Mouse (Mus musculus) adrenal gland (tissue): ENCODE results near the gene Cd244a.

Experiments
- intact Hi-C: fragments of 180-260 bp; cut with DNase I; formaldehyde crosslinking; loops from one replicate; pipeline ENCODE4 v1.15.1; 2025
- microRNA-seq, 2 experiments: library from miRNA; unstranded; fragments of <30 nt; microRNA quantifications; one replicate each; pipeline ENCODE4; 2019

Cd244a gene

DNA sequence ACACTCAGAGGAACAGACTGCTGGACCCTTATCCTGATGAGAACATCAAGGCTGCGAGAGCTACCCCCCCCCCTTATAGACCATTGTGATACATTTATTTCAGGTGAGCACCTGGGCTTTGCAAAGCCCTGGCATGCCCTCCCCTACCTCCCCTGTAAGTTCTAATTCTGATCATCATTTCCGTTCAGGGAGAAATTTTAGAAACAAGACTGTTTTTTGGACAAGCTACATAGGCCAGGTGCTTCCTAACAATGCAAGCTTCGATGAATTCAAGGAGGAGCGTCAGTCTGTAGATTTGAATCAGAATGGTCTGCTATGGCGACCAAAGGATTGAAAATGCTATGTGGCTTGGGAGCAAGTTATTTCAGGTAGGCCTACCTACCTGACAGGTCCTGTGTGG, 88.7 kb downstream of the Cd244a start:
- intact Hi-C loops = no loop called here

DNA sequence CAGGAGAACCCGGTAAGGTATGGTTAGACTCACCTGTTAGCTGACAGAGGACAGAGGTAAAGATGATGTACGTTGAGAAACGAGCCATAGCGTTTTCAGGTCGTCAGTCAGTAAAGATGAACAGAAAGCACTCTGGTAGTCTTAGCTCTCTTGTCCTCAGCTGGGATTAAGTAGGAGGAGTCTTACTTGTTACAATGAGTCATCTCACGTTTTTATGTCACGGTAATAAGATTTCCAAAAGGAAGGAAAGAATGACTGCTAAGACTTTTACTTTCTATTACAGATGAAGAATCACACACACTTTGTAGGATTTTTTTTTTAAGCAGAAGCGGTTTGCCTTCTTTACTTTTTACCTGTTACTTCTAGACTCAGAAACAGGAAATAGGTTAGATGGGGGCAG, 89.8 kb downstream of the Cd244a start:
- intact Hi-C loops = no loop called here

DNA sequence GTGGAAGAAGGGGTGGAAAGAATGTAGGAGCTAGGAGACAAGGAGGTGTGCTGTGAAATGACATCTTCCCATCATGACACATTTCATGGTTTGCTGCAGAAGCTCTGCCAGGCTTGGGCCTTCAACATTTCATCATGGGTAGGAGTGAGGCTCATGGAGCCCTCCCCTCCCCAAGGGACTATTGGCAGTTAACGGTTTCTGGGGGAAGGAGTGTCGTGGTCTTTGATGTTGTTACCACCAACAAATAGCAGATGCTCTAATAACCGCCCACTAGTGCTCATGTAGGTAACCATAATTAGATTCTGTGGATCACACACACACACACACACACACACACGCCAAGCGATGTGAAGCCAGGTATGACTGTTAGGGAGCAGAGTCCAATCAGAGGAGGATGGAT, 93.7 kb downstream of the Cd244a start, which contains the start of gene Slamf7:
Gene Slamf7, minus strand, starts transcription at position 302 of the 400 bp plus-strand sequence.
- intact Hi-C loops = no loop called here

DNA sequence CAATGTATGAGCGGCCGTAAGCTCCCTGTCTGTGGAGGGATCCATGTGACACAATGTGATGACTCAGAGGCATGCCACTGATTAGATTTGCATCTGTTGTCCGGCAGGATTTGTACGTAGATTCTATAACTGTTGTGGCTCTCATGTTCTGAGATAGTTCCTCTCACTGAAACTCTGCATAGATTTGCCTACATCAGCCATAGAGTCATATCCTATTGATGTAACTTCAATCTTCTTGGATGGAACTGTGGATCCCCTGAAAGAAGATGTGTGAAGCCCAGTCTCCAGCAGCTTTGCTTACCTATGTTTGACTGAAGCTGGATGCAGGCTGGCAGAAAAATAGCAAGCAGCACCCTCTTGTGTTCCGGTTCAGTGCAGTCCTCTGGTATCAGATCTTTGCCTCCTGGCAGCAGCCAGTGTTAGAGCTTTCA, 99.6 kb downstream of the Cd244a start:
- intact Hi-C loops = no loop called here

Small RNA genes lying within 50 kb of the gene (microRNA-seq; reads per million reads assigned to microRNA genes)
- 0 reads per million in 2 experiments for gene Mir7683
